Mouse (Mus musculus): ENCODE results near the gene Wbp1l.

DNA sequence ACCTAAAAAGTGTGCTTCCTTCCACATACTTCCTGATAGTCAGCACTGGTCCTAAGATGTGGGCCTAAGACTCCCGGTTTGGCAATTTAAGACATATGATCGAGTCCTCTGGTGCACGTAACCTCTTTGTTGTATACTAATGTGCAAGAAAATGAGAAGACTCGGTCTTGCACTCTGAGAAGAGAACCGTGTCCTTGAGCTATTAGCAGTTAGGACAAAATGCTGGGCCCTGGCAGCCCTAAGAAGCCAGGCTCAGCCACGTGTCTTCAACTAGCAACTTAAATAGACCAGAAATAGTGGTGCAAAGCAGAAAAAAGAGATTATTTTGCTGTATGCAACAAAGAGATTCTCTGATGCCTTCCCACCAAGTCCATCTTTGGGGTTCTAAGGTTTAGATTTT is 63.9 kb downstream of the Wbp1l start:
- TF ChIP-seq POLR2A (IDR thresholded peaks at IDR 0.05; ENCODE audit: insufficient read depth, low read length) (no peak), CTCF (IDR thresholded peaks at IDR 0.05; ENCODE audit: low read depth, low read length) (no peak)
